8 mouse cellular contexts compared by ENCODE assay signal in genomic region chr12:83949776-83950492, GRCm38 (mm10). TPM values are rescaled to one million over a fixed set of nuclear protein-coding genes. Genes with fewer than 3 reads are reported as not detected.
DNase-seq lines count a peak whose midpoint lies in the region; ATAC-seq and TF ChIP-seq lines count a peak whose summit lies in the region.

No protein-coding gene starts in this region.

- ATAC-seq in embryonic facial prominence, embryonic 11.5 days (replicated peaks; ENCODE audit: insufficient number of reproducible peaks, low FRiP score, low TSS enrichment, low read depth) = no peak
- ATAC-seq in limb, embryonic 12.5 days (ENCODE audit: insufficient number of reproducible peaks, insufficient read depth, low FRiP score, low TSS enrichment, low read depth) = no peak
- ATAC-seq in neural tube, embryonic 15.5 days (ENCODE audit: low FRiP score) = no peak

- H3K4me3 ChIP-seq in liver, adult 2 months (ENCODE audit: insufficient read depth, low read depth, low read length) = peak overlapping the region; percentile 77
- peak overlapping the region; percentile 84 for H3K4me3 ChIP-seq in embryonic facial prominence, embryonic 11.5 days (ENCODE audit: low read depth, low read length)
- H3K4me3 ChIP-seq in limb, embryonic 12.5 days (replicated peaks) = peak overlapping the region; percentile 91
- H3K4me3 ChIP-seq in neural tube, embryonic 15.5 days (replicated peaks) = peak overlapping the region; percentile 93

- peak overlapping the region; percentile 54 for H3K9ac ChIP-seq in liver, adult 2 months (ENCODE audit: low read depth, low read length)
- H3K9ac ChIP-seq in embryonic facial prominence, embryonic 11.5 days (replicated peaks; ENCODE audit: low read length) = peak overlapping the region; percentile 83
- peak overlapping the region; percentile 84; the same call in 1 of the 2 replicates for H3K9ac ChIP-seq in limb, embryonic 12.5 days (replicated peaks)
- H3K9ac ChIP-seq in neural tube, embryonic 15.5 days (replicated peaks) = peak overlapping the region; percentile 80

- peaks cover 5% of the 10 kb centered on the region; the same call in 1 of the 2 replicates for H3K79me2 ChIP-seq in liver, adult 2 months (ENCODE audit: control insufficient read depth, insufficient read depth, low read length)

- no peaks in the 10 kb centered on the region for H3K36me3 ChIP-seq in liver, adult 2 months (ENCODE audit: control insufficient read depth, insufficient read depth, low read length)
- no peaks in the 10 kb centered on the region for H3K36me3 ChIP-seq in embryonic facial prominence, embryonic 11.5 days (replicated peaks; ENCODE audit: control insufficient read depth, insufficient read depth, low read depth, low read length)
- peaks cover 15% of the 10 kb centered on the region for H3K36me3 ChIP-seq in limb, embryonic 12.5 days
- peaks cover 6% of the 10 kb centered on the region; the same call in 1 of the 2 replicates for H3K36me3 ChIP-seq in neural tube, embryonic 15.5 days

- peaks cover 14% of the 10 kb centered on the region for H3K4me1 ChIP-seq in liver, adult 2 months (ENCODE audit: control insufficient read depth, insufficient read depth, low read length)
- no peaks in the 10 kb centered on the region; the same call in 1 of the 2 replicates for H3K4me1 ChIP-seq in embryonic facial prominence, embryonic 11.5 days (ENCODE audit: control insufficient read depth, insufficient read depth, low read length)
- peaks cover 25% of the 10 kb centered on the region for H3K4me1 ChIP-seq in limb, embryonic 12.5 days (replicated peaks)
- H3K4me1 ChIP-seq in neural tube, embryonic 15.5 days = peaks cover 32% of the 10 kb centered on the region

- no peak for TF ChIP-seq POLR2A in liver, adult 2 months (IDR thresholded peaks at IDR 0.05; ENCODE audit: extremely low read depth, insufficient read depth, low read length)

- intact Hi-C loops in left cerebral cortex, postnatal 25 days (cut with DNase I) = loop anchor here (2.0 kb wide), 1 partner anchor 27 kb away; no protein-coding TSS in a partner anchor
- intact Hi-C loops in left cerebral cortex, postnatal 10 days (cut with DNase I) = no loop called here

- no peaks in the 10 kb centered on the region for H3K9me3 ChIP-seq in embryonic facial prominence, embryonic 11.5 days (replicated peaks; ENCODE audit: control insufficient read depth, low read length)
- 0 out of 2 replicates have a peak, but pooled peaks cover 4% of the 10 kb centered on the region for H3K9me3 ChIP-seq in limb, embryonic 12.5 days
- no peaks in the 10 kb centered on the region for H3K9me3 ChIP-seq in neural tube, embryonic 15.5 days (replicated peaks)

- WGBS in liver, adult 2 months = 33% methylated on average over 11 of the region's 11 CpGs
- WGBS in embryonic facial prominence, embryonic 11.5 days = 29% methylated on average over 11 of the region's 11 CpGs
- 26% methylated on average over 11 of the region's 11 CpGs for WGBS in limb, embryonic 12.5 days
- 33% methylated on average over 11 of the region's 11 CpGs for WGBS in neural tube, embryonic 15.5 days

- 0 out of 2 replicates have a peak overlapping the region, but pooled peaks have one; percentile 4 for H3K27ac ChIP-seq in liver, adult 2 months (replicated peaks; ENCODE audit: insufficient read depth, low read depth, low read length)
- H3K27ac ChIP-seq in embryonic facial prominence, embryonic 11.5 days (replicated peaks; ENCODE audit: low read depth, low read length) = no peak overlapping the region
- H3K27ac ChIP-seq in limb, embryonic 12.5 days = peak overlapping the region; percentile 26; the same call in 1 of the 2 replicates
- no peak overlapping the region for H3K27ac ChIP-seq in neural tube, embryonic 15.5 days (replicated peaks)

- DNase-seq in liver, adult 2 months (ENCODE audit: extremely low read depth, low read depth, low spot score) = peak; percentile 14
- no peak for DNase-seq in liver
- no peak for DNase-seq in embryonic facial prominence, embryonic 11.5 days (ENCODE audit: low spot score)
- DNase-seq in right cerebral cortex, postnatal 36 days (ENCODE audit: low spot score in 2 of 2) = no peak
- no peak for DNase-seq in left cerebral cortex, postnatal 25 days (ENCODE audit: low spot score in 2 of 2)
- DNase-seq in left cerebral cortex, postnatal 10 days (ENCODE audit: extremely low spot score in 1 of 2, low spot score in 2 of 2) = no peak

- TF ChIP-seq CTCF in liver, adult 2 months (IDR thresholded peaks at IDR 0.05; ENCODE audit: low read depth, low read length) = no peak

- H3K4me2 ChIP-seq in embryonic facial prominence, embryonic 11.5 days (ENCODE audit: low read depth, low read length) = peak overlapping the region; percentile 26
- peak overlapping the region; percentile 95 for H3K4me2 ChIP-seq in limb, embryonic 12.5 days
- H3K4me2 ChIP-seq in neural tube, embryonic 15.5 days = peak overlapping the region; percentile 77

- no peaks in the 10 kb centered on the region for H3K27me3 ChIP-seq in liver, adult 2 months (ENCODE audit: control insufficient read depth, insufficient read depth, low read length)
- H3K27me3 ChIP-seq in embryonic facial prominence, embryonic 11.5 days (ENCODE audit: control insufficient read depth, insufficient read depth, low read length) = no peaks in the 10 kb centered on the region
- H3K27me3 ChIP-seq in limb, embryonic 12.5 days = no peaks in the 10 kb centered on the region
- H3K27me3 ChIP-seq in neural tube, embryonic 15.5 days (replicated peaks) = no peaks in the 10 kb centered on the region

RNA-seq across cellular contexts. Expression of gene Riox1, which starts 0.5 kb away (rescaled TPM):
- total RNA-seq in liver, adult 2 months (2014; rRNA removed) = 3.7 and 4.0 TPM in 2 replicates
- 5.5 and 7.7 TPM in 2 replicates for polyA plus RNA-seq in liver, adult 2 months (2012; rRNA removed)
- 15.0 and 17.4 TPM in 2 replicates for polyA plus RNA-seq in embryonic facial prominence, embryonic 11.5 days (2014; fragmentation: Nextera tagmentation; extraction: Ambion mirVana)
- polyA plus RNA-seq in limb, embryonic 12.5 days (2016; fragmentation: Nextera tagmentation; extraction: Ambion mirVana) = 21.7 and 21.9 TPM in 2 replicates
- polyA plus RNA-seq in neural tube, embryonic 15.5 days (2015; fragmentation: Nextera tagmentation; extraction: Ambion mirVana) = 11.7 and 11.9 TPM in 2 replicates
- total RNA-seq in left cerebral cortex, postnatal 25 days (2021) = 10 to 100 TPM; 16.6 to 19.0 TPM
- 10 to 100 TPM; 16.6 to 17.1 TPM for total RNA-seq in left cerebral cortex, postnatal 10 days (2021)

RNA-seq across cellular contexts. Expression of gene Numb, which starts 28.2 kb away (rescaled TPM):
- total RNA-seq in liver, adult 2 months (2014; rRNA removed) = 20.2 and 21.3 TPM in 2 replicates
- 38.5 and 46.7 TPM in 2 replicates for polyA plus RNA-seq in liver, adult 2 months (2012; rRNA removed)
- 30.7 and 36.0 TPM in 2 replicates for polyA plus RNA-seq in embryonic facial prominence, embryonic 11.5 days (2014; fragmentation: Nextera tagmentation; extraction: Ambion mirVana)
- 42.0 and 42.1 TPM in 2 replicates for polyA plus RNA-seq in limb, embryonic 12.5 days (2016; fragmentation: Nextera tagmentation; extraction: Ambion mirVana)
- polyA plus RNA-seq in neural tube, embryonic 15.5 days (2015; fragmentation: Nextera tagmentation; extraction: Ambion mirVana) = 14.9 and 17.4 TPM in 2 replicates
- 10 to 100 TPM; 68.3 to 74.5 TPM for total RNA-seq in left cerebral cortex, postnatal 25 days (2021)
- total RNA-seq in left cerebral cortex, postnatal 10 days (2021) = 10 to 100 TPM; 30.6 to 32.3 TPM

RNA-seq across cellular contexts. Expression of gene Heatr4, which starts 34.7 kb away (rescaled TPM):
- total RNA-seq in liver, adult 2 months (2014; rRNA removed) = not detected in 2 replicates
- polyA plus RNA-seq in liver, adult 2 months (2012; rRNA removed) = not detected in 2 replicates
- polyA plus RNA-seq in embryonic facial prominence, embryonic 11.5 days (2014; fragmentation: Nextera tagmentation; extraction: Ambion mirVana) = not detected in 2 replicates
- polyA plus RNA-seq in limb, embryonic 12.5 days (2016; fragmentation: Nextera tagmentation; extraction: Ambion mirVana) = not detected in 2 replicates
- not detected in 2 replicates for polyA plus RNA-seq in neural tube, embryonic 15.5 days (2015; fragmentation: Nextera tagmentation; extraction: Ambion mirVana)
- total RNA-seq in left cerebral cortex, postnatal 25 days (2021) = not detected
- total RNA-seq in left cerebral cortex, postnatal 10 days (2021) = not detected

RNA-seq across cellular contexts. Expression of gene Acot2, which starts 37.7 kb away (rescaled TPM):
- 10.1 and 11.2 TPM in 2 replicates for total RNA-seq in liver, adult 2 months (2014; rRNA removed)
- 7.9 and 8.6 TPM in 2 replicates for polyA plus RNA-seq in liver, adult 2 months (2012; rRNA removed)
- 10.8 and 12.9 TPM in 2 replicates for polyA plus RNA-seq in embryonic facial prominence, embryonic 11.5 days (2014; fragmentation: Nextera tagmentation; extraction: Ambion mirVana)
- polyA plus RNA-seq in limb, embryonic 12.5 days (2016; fragmentation: Nextera tagmentation; extraction: Ambion mirVana) = 17.8 and 21.9 TPM in 2 replicates
- polyA plus RNA-seq in neural tube, embryonic 15.5 days (2015; fragmentation: Nextera tagmentation; extraction: Ambion mirVana) = 13.3 and 16.6 TPM in 2 replicates
- total RNA-seq in left cerebral cortex, postnatal 25 days (2021) = 10 to 100 TPM in 1 of 2 experiments, 1 to 10 TPM in 1; 9.5 to 12.5 TPM
- 1 to 10 TPM; 7.6 to 7.7 TPM for total RNA-seq in left cerebral cortex, postnatal 10 days (2021)

RNA-seq across cellular contexts. Expression of gene Acot1, which starts 59.4 kb away (rescaled TPM):
- 26.1 and 30.8 TPM in 2 replicates for total RNA-seq in liver, adult 2 months (2014; rRNA removed)
- 24.5 and 40.9 TPM in 2 replicates for polyA plus RNA-seq in liver, adult 2 months (2012; rRNA removed)
- polyA plus RNA-seq in embryonic facial prominence, embryonic 11.5 days (2014; fragmentation: Nextera tagmentation; extraction: Ambion mirVana) = 36.0 and 41.3 TPM in 2 replicates
- polyA plus RNA-seq in limb, embryonic 12.5 days (2016; fragmentation: Nextera tagmentation; extraction: Ambion mirVana) = 38.1 and 43.9 TPM in 2 replicates
- 71.2 and 78.4 TPM in 2 replicates for polyA plus RNA-seq in neural tube, embryonic 15.5 days (2015; fragmentation: Nextera tagmentation; extraction: Ambion mirVana)
- total RNA-seq in left cerebral cortex, postnatal 25 days (2021) = 10 to 100 TPM; 10.3 to 13.8 TPM
- 10 to 100 TPM; 18.6 to 20.2 TPM for total RNA-seq in left cerebral cortex, postnatal 10 days (2021)

Comparison
In these comparisons a context has a peak if more than half of its experiments do, and no peak if none do; other contexts are left out.
1. H3K27ac ChIP-seq: peak in liver, adult 2 months (single experiment) and limb, embryonic 12.5 days (single experiment); none in embryonic facial prominence, embryonic 11.5 days (single experiment) and neural tube, embryonic 15.5 days (single experiment).
2. H3K4me2 ChIP-seq: peak in every context shown above with its lines; median percentile 95 in limb, embryonic 12.5 days; 77 in neural tube, embryonic 15.5 days; 26 in embryonic facial prominence, embryonic 11.5 days.
3. Peak in every context shown above with its lines, with median percentiles within 50 percentile points of each other: H3K4me3 ChIP-seq and H3K9ac ChIP-seq.